Mouse (Mus musculus): ENCODE data around the gene Nrbp1. TPM values are rescaled to one million over a fixed set of nuclear protein-coding genes. Genes with fewer than 3 reads are reported as not detected.
A peak's percentile ranks its signal among the peaks of the same experiment; 100 is the strongest.

Gene Nrbp1
- total RNA-seq (2021), result 10 to 100 TPM; 51.3 to 58.5 TPM
- long read RNA-seq, experiment 1, transcript Nrbp1-207 (19 exons, 2,221 nt), result minor isoform, 8 of 105 reads
- long read RNA-seq, experiment 1, transcript Nrbp1-201 (18 exons, 2,203 nt), result major isoform, 77 of 105 reads
- long read RNA-seq, experiment 1, partial matches to known transcripts, result 4 of 105 reads
- long read RNA-seq, experiment 1, other reads (novel, unspliced or antisense), result 16 of 105 reads
- long read RNA-seq, experiment 2, transcript Nrbp1-201 (18 exons, 2,203 nt), result major isoform, 88 of 122 reads
- long read RNA-seq, experiment 2, transcript Nrbp1-207 (19 exons, 2,221 nt), result minor isoform, 10 of 122 reads
- long read RNA-seq, experiment 2, partial matches to known transcripts, result 5 of 122 reads
- long read RNA-seq, experiment 2, other reads (novel, unspliced or antisense), result 19 of 122 reads

- no peak for TF ChIP-seq CTCF (IDR thresholded peaks at IDR 0.05)
- H3K4me3 ChIP-seq, result peak within 1 kb of the TSS; percentile 99
- intact Hi-C loops (cut with DNase I), result loop anchor here (2.0 kb wide), 2 partner anchors 20 to 50 kb away; partner anchors contain the start of genes Ift172 and Ppm1g
- peak; percentile 99 for DNase-seq
- peak within 1 kb of the TSS; percentile 99 for H3K27ac ChIP-seq
These were observed at the start of gene Nrbp1, which contains the start of gene Gm9970 for GRCm38 (mm10) chr5:31240637-31241521. TSS of gene Nrbp1 (plus strand) at chr5:31240864. TSS of gene Gm9970 (minus strand) at chr5:31241232.

DNA sequence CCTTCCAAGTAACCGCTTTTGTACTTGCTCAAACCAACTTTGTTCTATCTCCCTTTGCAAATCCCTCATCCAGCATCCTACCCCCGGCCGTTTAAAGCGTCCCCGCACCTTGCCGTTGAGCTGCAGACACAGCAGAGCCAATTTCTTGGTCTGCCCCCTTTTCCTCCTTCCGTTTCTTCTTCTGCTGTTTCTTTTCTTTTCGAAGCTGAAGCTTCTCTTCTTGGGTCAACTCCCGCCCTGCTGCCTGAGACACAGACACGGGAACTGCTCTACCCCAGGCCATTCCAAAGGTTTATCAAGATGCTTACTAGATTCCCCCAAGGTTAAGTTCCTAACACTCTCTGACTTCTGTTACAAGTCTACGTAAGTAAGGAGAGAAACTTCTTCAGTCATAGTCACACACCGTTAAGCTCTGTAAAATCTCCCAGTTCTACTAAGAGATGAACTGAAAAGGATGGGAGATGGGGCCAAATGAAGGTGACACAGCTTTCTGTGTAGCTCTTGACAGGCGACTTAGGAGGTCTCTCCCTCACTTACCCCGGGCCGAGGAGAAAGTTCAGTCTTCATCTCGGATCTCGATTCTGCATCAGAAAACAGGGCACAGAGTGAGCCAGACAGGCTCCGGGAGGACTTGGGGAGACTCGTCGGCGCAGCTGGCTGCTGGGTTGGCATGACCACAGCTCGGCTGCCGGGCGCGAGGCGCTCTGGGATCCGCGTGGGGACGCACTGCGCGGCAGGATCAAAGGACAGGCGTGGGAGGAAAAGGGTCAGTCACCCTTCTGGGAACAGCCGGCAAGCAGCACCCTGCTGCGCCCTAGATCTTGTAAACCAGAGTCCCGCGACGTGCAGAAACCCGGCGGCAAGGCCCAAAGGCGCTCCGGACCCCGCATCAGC is 48.4 kb upstream of the Nrbp1 start:
- DNase-seq, result peak; percentile 88
- peak overlapping the region; percentile 81 for H3K4me3 ChIP-seq
- intact Hi-C loops (cut with DNase I), result no loop called here
- TF ChIP-seq CTCF (IDR thresholded peaks at IDR 0.05), result no peak
- H3K27ac ChIP-seq, result peak overlapping the region; percentile 93

GRCm38 (mm10) chr5:31192939-31193630 is 47.6 kb upstream of the Nrbp1 start, which contains the start of the genes Snx17 and Eif2b4:
TSS of gene Snx17 (plus strand) at chr5:31193227.
TSS of gene Eif2b4 (minus strand) at chr5:31193430.
- intact Hi-C loops (cut with DNase I), result no loop called here
- peak; percentile 66 for TF ChIP-seq CTCF (IDR thresholded peaks at IDR 0.05)
- Histone ChIP-seq H3K27ac (peak within 1 kb of the TSS; percentile 93), H3K4me3 (peak within 1 kb of the TSS; percentile 81)
- DNase-seq, result peak; percentile 99

- peak overlapping the region; percentile 81 for H3K4me3 ChIP-seq
- DNase-seq, result no peak
- peak overlapping the region; percentile 93 for H3K27ac ChIP-seq
- no peak for TF ChIP-seq CTCF (IDR thresholded peaks at IDR 0.05)
- intact Hi-C loops (cut with DNase I), result no loop called here
These were observed 46.9 kb upstream of the Nrbp1 start for GRCm38 (mm10) chr5:31193631-31194281.

DNA sequence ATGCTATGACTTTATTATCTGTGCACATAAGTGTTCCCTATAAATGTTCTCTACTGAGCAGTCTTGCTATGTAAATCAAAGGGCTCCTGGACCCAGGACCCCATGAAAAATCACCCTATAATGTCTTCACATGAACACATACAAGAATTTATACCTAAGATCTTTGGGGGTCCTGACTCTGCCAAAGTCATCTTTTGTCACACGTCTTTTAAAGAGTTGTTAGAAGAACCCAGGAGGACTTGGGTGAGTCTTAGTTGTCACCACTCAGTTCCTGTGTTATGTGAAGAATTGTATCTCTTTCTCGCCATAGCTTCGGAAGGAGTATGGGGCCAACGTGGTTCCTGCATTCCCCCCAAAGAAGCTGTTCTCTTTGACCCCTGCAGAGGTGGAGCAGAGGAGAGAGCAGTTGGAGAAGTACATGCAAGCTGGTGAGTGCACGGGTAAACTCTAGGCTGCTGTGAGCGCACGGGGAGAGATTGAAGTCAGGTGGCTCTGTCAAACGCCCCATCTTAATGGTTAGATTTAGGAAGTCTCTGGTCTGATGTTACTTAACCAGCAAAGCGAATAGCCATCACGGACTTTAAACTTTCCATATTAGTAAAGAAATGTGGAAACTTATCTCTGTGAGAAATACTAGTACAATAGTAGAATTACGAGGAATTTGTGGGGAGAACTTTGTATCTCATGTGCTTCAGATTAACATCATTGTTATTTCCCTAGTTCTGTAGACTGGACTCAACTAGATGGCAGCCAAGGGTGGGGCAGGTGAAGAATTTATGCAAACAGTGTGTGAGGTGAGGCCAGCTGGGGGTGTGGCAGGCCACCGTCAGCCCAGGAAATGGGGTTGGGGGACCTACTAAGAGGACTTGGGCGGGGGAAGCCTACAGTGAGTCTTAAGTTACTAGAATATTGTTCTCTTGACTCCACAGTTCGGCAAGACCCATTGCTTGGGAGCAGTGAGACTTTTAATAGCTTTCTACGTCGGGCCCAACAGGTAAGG is 45.9 kb upstream of the Nrbp1 start:
- intact Hi-C loops (cut with DNase I), result no loop called here
- Histone ChIP-seq H3K4me3 (peak overlapping the region; percentile 81), H3K27ac (no peak overlapping the region)
- DNase-seq, result no peak
- TF ChIP-seq CTCF (IDR thresholded peaks at IDR 0.05), result no peak

- Histone ChIP-seq H3K27ac (no peak overlapping the region), H3K4me3 (no peak overlapping the region)
- intact Hi-C loops (cut with DNase I), result no loop called here
- DNase-seq, result no peak
- TF ChIP-seq CTCF (IDR thresholded peaks at IDR 0.05), result no peak
These were observed 45.0 kb upstream of the Nrbp1 start for GRCm38 (mm10) chr5:31195671-31196070.

GRCm38 (mm10) chr5:31196207-31196606 is 44.5 kb upstream of the Nrbp1 start:
- H3K27ac ChIP-seq, result no peak overlapping the region
- no peak for TF ChIP-seq CTCF (IDR thresholded peaks at IDR 0.05)
- intact Hi-C loops (cut with DNase I), result no loop called here
- H3K4me3 ChIP-seq, result no peak overlapping the region
- DNase-seq, result no peak

DNA sequence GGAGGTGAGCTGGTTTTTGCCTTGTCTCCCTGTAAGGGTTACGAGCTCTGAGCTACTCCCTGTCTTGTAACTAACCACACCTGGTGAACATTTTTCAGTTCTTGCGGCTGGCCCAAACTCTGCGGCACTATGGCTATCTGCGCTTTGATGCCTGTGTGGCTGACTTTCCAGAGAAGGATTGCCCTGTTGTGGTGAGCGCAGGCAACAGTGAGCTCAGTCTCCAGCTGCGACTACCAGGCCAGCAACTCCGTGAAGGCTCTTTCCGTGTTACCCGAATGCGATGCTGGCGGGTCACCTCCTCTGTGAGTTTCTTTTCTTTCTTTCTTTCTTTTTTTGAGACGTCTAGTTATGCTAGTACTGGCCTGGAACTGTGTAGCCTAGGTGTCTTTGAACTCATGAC is 43.6 kb upstream of the Nrbp1 start:
- DNase-seq, result no peak

DNA sequence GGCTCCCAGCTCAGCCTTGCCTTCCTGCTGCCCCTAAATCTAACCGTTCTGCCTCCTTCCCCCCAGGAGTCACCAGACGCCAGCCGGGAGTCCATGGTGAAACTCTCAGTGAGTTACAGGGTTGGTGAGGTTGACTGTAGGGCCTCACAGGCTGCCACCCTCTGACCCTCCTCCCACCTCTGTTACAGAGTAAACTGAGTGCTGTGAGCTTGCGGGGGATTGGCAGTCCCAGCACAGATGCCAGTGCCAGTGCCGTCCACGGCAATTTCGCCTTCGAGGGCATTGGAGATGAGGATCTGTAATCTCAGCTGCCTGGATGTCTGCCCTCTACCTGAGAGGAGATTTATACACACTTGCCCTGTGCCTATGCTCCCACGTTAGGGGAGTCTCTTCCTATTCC is 42.5 kb upstream of the Nrbp1 start:
- intact Hi-C loops (cut with DNase I), result no loop called here
- no peak for TF ChIP-seq CTCF (IDR thresholded peaks at IDR 0.05)
- no peak overlapping the region for H3K4me3 ChIP-seq
- no peak overlapping the region for H3K27ac ChIP-seq
- peak; percentile 21 for DNase-seq

More for the DNA sequence above, 43.6 kb upstream of the Nrbp1 start:
- no peak overlapping the region for H3K4me3 ChIP-seq
- TF ChIP-seq CTCF (IDR thresholded peaks at IDR 0.05), result no peak
- no peak overlapping the region for H3K27ac ChIP-seq
- intact Hi-C loops (cut with DNase I), result no loop called here
